Mouse (Mus musculus) limb, embryonic 14.5 days (tissue): ENCODE measurements at regions not wholly inside any gene's neighbourhood (a gene's known extent, or its start where the extent isn't known, plus 50 kb on each side); places are given as distances from the start of the nearest gene placed in this dataset.

Experiments used
- ATAC-seq: fragments of 200-750 bp; cut with Nextera tagmentation; 2 replicates; pipeline ENCODE4 v1.8.0; 2017; ENCODE audit warnings: low read depth, moderate number of reproducible peaks, moderate TSS enrichment; ENCODE audit not compliant: low FRiP score
- DNase-seq: peaks from one replicate; pipeline ENCODE4 v3.0.0-alpha.2; 2015; ENCODE audit warnings: low spot score
- H3K27ac ChIP-seq: fragments of 300-500 bp; sonication (generic); replicated peaks from 2 replicates; pipeline ENCODE4 v1.5.1; 2014; ENCODE audit warnings: low read depth, mild to moderate bottlenecking, low read length, moderate library complexity, mixed read lengths
- H3K27me3 ChIP-seq: fragments of 300-500 bp; sonication (generic); 2 replicates; pipeline ENCODE4 v1.6.1; 2014; ENCODE audit warnings: low read length, mixed read lengths; ENCODE audit not compliant: control insufficient read depth, insufficient read depth
- H3K36me3 ChIP-seq: fragments of 300-500 bp; sonication (generic); 2 replicates; pipeline ENCODE4 v1.6.1; 2014; ENCODE audit warnings: mild to moderate bottlenecking, low read length, moderate library complexity, mixed read lengths; ENCODE audit not compliant: control insufficient read depth, insufficient read depth
- H3K4me1 ChIP-seq: fragments of 300-500 bp; sonication (generic); 2 replicates; pipeline ENCODE4 v1.6.1; 2014; ENCODE audit warnings: antibody characterized with exemption, low read length, mixed read lengths; ENCODE audit not compliant: control insufficient read depth, insufficient read depth
- H3K4me2 ChIP-seq: fragments of 300-500 bp; sonication (generic); replicated peaks from 2 replicates; pipeline ENCODE4 v1.6.1; 2014; ENCODE audit warnings: low read depth, mild to moderate bottlenecking, low read length, moderate library complexity; ENCODE audit not compliant: severe bottlenecking
- H3K4me3 ChIP-seq: fragments of 300-500 bp; sonication (generic); replicated peaks from 2 replicates; pipeline ENCODE4 v1.5.1; 2014; ENCODE audit warnings: low read length
- H3K9ac ChIP-seq: fragments of 300-500 bp; sonication (generic); 2 replicates; pipeline ENCODE4 v1.6.1; 2014; ENCODE audit warnings: mild to moderate bottlenecking, low read depth, low read length, moderate library complexity; ENCODE audit not compliant: severe bottlenecking
- H3K9me3 ChIP-seq: fragments of 300-500 bp; sonication (generic); 2 replicates; pipeline ENCODE4 v1.6.1; 2016; ENCODE audit warnings: low read length; ENCODE audit not compliant: control insufficient read depth
- POLR2A ChIP-seq: fragments of 200-500 bp; IDR thresholded peaks from 2 replicates; pipeline ENCODE4 v1.8.0; 2012; ENCODE audit warnings: inconsistent platforms, mild to moderate bottlenecking, moderate library complexity, borderline replicate concordance; ENCODE audit not compliant: insufficient read depth, insufficient read length; ENCODE audit errors: extremely low read depth
- WGBS: fragments of 180-500 bp; shearing (Covaris S2); extraction: QIAGEN DNeasy Blood & Tissue Kit; methylation state at CpG from one replicate; pipeline ENCODE4 v1.1.7; 2014; 5-methylcytosine and 5-hydroxymethylcytosine counted together

DNA sequence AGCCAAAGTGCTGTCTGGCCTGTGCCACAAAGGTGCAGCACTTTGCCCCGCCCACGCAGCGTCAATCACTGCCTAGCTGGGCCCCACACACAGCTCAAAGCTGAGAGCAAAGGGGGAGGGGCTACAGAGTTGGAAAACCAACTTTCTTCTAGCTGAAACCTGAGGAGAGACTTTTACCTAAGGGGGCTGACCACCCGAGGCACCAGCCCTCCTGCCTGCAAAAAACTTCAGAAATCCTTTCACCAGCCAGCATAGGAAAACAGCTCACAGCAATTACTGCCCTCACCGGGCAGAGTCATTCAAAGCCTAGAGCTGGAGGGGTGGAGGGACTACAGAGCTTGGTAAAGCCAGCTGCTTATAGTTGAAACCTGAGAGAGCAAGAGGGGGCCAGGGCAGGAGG is 74.6 kb upstream of the Pabpc5 start:
- Histone ChIP-seq H3K9me3 (no peaks in the 10 kb centered on the region), H3K4me3 (no peak overlapping the region), H3K27me3 (no peaks in the 10 kb centered on the region), H3K36me3 (no peaks in the 10 kb centered on the region), H3K4me2 (peak overlapping the region; percentile 23; the same call in 1 of the 2 replicates), H3K9ac (no peak overlapping the region), H3K27ac (peak overlapping the region; percentile 52; the same call in 1 of the 2 replicates), H3K4me1 (no peaks in the 10 kb centered on the region)
- TF ChIP-seq POLR2A = no peak
- ATAC-seq (peak; percentile 91), DNase-seq (peak; percentile 51)
- 28% methylated on average over 5 of the region's 5 CpGs for WGBS
